Mouse (Mus musculus): ENCODE results near the gene Hnrnpa2b1. TPM values are rescaled to one million over a fixed set of nuclear protein-coding genes. Genes with fewer than 3 reads are reported as not detected.

The Hnrnpa2b1 gene
- polyA plus RNA-seq, 1 experiment from 2014 or later: 874 TPM

GRCm38 (mm10) chr6:51459313-51460020, 10.2 kb downstream of the Hnrnpa2b1 start:
- Histone ChIP-seq H3K36me3 (ENCODE audit: control insufficient read depth, insufficient read depth, low read length) (peaks cover 65% of the 10 kb centered on the region), H3K27ac (ENCODE audit: low read depth, low read length) (no peak overlapping the region), H3K9me3 (replicated peaks; ENCODE audit: control insufficient read depth, low read length) (no peaks in the 10 kb centered on the region), H3K4me3 (ENCODE audit: low read depth, low read length) (no peak overlapping the region), H3K4me1 (ENCODE audit: control insufficient read depth, insufficient read depth, low read length) (no peaks in the 10 kb centered on the region), H3K4me2 (ENCODE audit: low read length) (no peak overlapping the region), H3K9ac (ENCODE audit: low read length) (no peak overlapping the region), H3K27me3 (replicated peaks; ENCODE audit: control insufficient read depth, insufficient read depth, low read length) (no peaks in the 10 kb centered on the region)
- peak; percentile 35 for ATAC-seq
- DNase-seq (ENCODE audit: low spot score): no peak
- 38% methylated on average over 5 of the region's 5 CpGs for WGBS

DNA sequence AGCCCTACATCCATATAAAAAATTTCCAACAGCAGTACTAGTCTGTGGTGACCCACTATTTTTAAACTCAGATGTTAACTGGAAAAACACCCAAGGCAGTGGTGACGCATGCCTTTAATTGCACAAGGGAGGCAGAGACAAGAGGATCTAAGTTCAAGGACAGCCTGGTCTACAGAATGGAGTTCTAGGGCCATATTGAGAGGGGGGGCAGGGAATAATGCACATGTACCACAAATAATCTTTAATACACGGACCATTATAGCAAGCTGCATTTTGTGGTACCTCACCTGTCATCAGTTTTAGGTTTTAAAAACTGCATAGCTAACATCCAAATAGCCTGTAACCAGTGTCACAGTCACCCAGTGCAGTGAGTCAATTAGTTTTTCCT, 10.8 kb downstream of the Hnrnpa2b1 start:
- no peaks in the 10 kb centered on the region for H3K27me3 ChIP-seq (replicated peaks; ENCODE audit: control insufficient read depth, insufficient read depth, low read length)
- no peak overlapping the region for H3K4me2 ChIP-seq (ENCODE audit: low read length)
- peaks cover 61% of the 10 kb centered on the region for H3K36me3 ChIP-seq (ENCODE audit: control insufficient read depth, insufficient read depth, low read length)
- H3K4me3 ChIP-seq (ENCODE audit: low read depth, low read length): no peak overlapping the region
- no peaks in the 10 kb centered on the region for H3K9me3 ChIP-seq (replicated peaks; ENCODE audit: control insufficient read depth, low read length)
- 45% methylated on average over 2 of the region's 2 CpGs for WGBS
- no peak overlapping the region for H3K9ac ChIP-seq (ENCODE audit: low read length)
- H3K4me1 ChIP-seq (ENCODE audit: control insufficient read depth, insufficient read depth, low read length): no peaks in the 10 kb centered on the region
- DNase-seq (ENCODE audit: low spot score) (no peak), ATAC-seq (peak; percentile 18)
- no peak overlapping the region for H3K27ac ChIP-seq (ENCODE audit: low read depth, low read length)

GRCm38 (mm10) chr6:51457770-51458387, 11.8 kb downstream of the Hnrnpa2b1 start:
- peaks cover 50% of the 10 kb centered on the region for H3K36me3 ChIP-seq (ENCODE audit: control insufficient read depth, insufficient read depth, low read length)
- ATAC-seq: no peak
- H3K4me1 ChIP-seq (ENCODE audit: control insufficient read depth, insufficient read depth, low read length): no peaks in the 10 kb centered on the region
- no peak overlapping the region for H3K9ac ChIP-seq (ENCODE audit: low read length)
- H3K4me2 ChIP-seq (ENCODE audit: low read length): no peak overlapping the region
- H3K27me3 ChIP-seq (replicated peaks; ENCODE audit: control insufficient read depth, insufficient read depth, low read length): no peaks in the 10 kb centered on the region
- no peak overlapping the region for H3K4me3 ChIP-seq (ENCODE audit: low read depth, low read length)
- 86% methylated on average over 8 of the region's 8 CpGs for WGBS
- DNase-seq (ENCODE audit: low spot score): no peak
- no peak overlapping the region for H3K27ac ChIP-seq (ENCODE audit: low read depth, low read length)
- H3K9me3 ChIP-seq (replicated peaks; ENCODE audit: control insufficient read depth, low read length): no peaks in the 10 kb centered on the region

DNA sequence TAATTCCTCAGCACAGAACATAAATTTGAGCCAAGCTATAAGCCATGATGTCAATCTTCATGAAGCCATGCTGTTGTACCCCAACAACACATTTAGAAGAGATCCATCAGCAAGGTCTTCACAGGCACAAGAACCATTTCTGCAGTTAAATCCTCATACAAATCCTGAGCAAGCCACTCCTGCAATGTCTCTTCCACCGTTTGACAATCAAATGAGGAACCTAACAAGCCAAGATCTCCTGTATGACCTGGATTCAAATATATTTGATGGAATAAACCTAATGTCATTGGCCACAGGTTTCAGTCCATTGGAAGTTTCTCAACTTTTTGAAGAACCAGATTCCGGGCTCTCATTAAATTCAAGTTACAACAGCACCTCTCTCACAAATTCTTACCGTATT, 12.4 kb downstream of the Hnrnpa2b1 start:
- peaks cover 48% of the 10 kb centered on the region for H3K36me3 ChIP-seq (ENCODE audit: control insufficient read depth, insufficient read depth, low read length)
- H3K9ac ChIP-seq (ENCODE audit: low read length): no peak overlapping the region
- H3K27me3 ChIP-seq (replicated peaks; ENCODE audit: control insufficient read depth, insufficient read depth, low read length): no peaks in the 10 kb centered on the region
- no peak overlapping the region for H3K27ac ChIP-seq (ENCODE audit: low read depth, low read length)
- ATAC-seq: no peak
- no peaks in the 10 kb centered on the region for H3K9me3 ChIP-seq (replicated peaks; ENCODE audit: control insufficient read depth, low read length)
- no peak for DNase-seq (ENCODE audit: low spot score)
- H3K4me1 ChIP-seq (ENCODE audit: control insufficient read depth, insufficient read depth, low read length): no peaks in the 10 kb centered on the region
- 78% methylated on average over 3 of the region's 3 CpGs for WGBS
- H3K4me2 ChIP-seq (ENCODE audit: low read length): no peak overlapping the region
- H3K4me3 ChIP-seq (ENCODE audit: low read depth, low read length): no peak overlapping the region

- no peak overlapping the region for H3K27ac ChIP-seq (ENCODE audit: low read depth, low read length)
- DNase-seq (ENCODE audit: low spot score): no peak
Observed at GRCm38 (mm10) chr6:51456198-51456597, 13.5 kb downstream of the Hnrnpa2b1 start.

DNA sequence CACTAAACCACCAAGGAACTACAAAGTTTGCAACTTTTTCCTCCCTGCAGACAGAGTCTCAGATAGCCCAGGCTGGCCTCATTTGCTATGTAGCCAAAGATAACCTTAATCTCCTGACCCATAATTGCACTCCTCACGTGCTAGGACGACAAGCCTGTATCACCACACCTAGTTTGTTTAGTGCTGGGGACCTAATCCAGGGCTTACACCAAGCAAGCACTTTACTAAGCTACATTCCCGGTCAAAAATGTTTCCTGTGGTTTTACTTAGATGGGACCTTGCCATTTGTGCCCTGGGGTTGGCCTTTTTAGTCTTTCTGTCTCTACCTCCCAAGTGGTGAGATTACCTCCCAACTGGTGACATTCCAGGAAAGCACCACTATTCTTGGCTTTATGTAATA, 14.7 kb downstream of the Hnrnpa2b1 start:
- Histone ChIP-seq H3K4me2 (ENCODE audit: low read length) (no peak overlapping the region), H3K9me3 (replicated peaks; ENCODE audit: control insufficient read depth, low read length) (no peaks in the 10 kb centered on the region)

More at GRCm38 (mm10) chr6:51456198-51456597, 13.5 kb downstream of the Hnrnpa2b1 start:
- no peaks in the 10 kb centered on the region for H3K4me1 ChIP-seq (ENCODE audit: control insufficient read depth, insufficient read depth, low read length)
- ATAC-seq: no peak
- H3K36me3 ChIP-seq (ENCODE audit: control insufficient read depth, insufficient read depth, low read length): peaks cover 38% of the 10 kb centered on the region
- H3K9ac ChIP-seq (ENCODE audit: low read length): no peak overlapping the region
- 84% methylated on average over 1 of the region's 1 CpGs for WGBS
- H3K4me2 ChIP-seq (ENCODE audit: low read length): no peak overlapping the region
- H3K27me3 ChIP-seq (replicated peaks; ENCODE audit: control insufficient read depth, insufficient read depth, low read length): no peaks in the 10 kb centered on the region
- H3K9me3 ChIP-seq (replicated peaks; ENCODE audit: control insufficient read depth, low read length): no peaks in the 10 kb centered on the region
- H3K4me3 ChIP-seq (ENCODE audit: low read depth, low read length): no peak overlapping the region

DNA sequence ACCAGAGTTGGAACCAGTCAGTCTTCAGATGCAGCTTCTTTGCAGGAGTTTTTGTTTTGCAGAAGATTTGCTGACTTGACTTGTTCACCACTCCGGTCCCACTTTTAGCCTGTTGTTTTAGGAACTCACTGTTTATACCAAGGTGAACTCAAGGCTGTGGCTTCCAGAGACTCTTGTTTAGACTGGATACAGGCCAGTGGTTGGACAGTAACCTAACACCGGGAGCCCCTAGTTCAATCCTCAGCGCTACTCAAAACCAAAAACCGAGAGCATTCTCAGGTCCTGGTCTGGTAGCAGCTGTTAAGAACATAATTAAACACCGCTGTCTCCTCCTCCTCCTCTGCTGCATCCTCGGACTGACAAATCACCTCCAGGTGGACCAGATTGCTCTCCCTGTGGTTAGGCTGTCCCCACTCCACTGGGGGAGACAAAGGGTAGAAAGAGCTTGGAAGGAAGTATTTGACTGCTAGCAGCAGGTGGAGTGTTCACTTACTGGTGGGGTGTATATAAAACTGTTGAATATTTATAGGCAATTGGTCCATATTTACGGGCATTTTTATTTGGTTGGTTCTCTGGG, 16.7 kb downstream of the Hnrnpa2b1 start:
- no peak overlapping the region for H3K9ac ChIP-seq (ENCODE audit: low read length)
- DNase-seq (ENCODE audit: low spot score) (no peak), ATAC-seq (no peak)
- no peaks in the 10 kb centered on the region for H3K9me3 ChIP-seq (replicated peaks; ENCODE audit: control insufficient read depth, low read length)
- no peak overlapping the region for H3K27ac ChIP-seq (ENCODE audit: low read depth, low read length)
- H3K27me3 ChIP-seq (replicated peaks; ENCODE audit: control insufficient read depth, insufficient read depth, low read length): no peaks in the 10 kb centered on the region
- 73% methylated on average over 7 of the region's 7 CpGs for WGBS
- H3K4me2 ChIP-seq (ENCODE audit: low read length): no peak overlapping the region
- H3K36me3 ChIP-seq (ENCODE audit: control insufficient read depth, insufficient read depth, low read length): peaks cover 13% of the 10 kb centered on the region
- no peaks in the 10 kb centered on the region for H3K4me1 ChIP-seq (ENCODE audit: control insufficient read depth, insufficient read depth, low read length)
- H3K4me3 ChIP-seq (ENCODE audit: low read depth, low read length): no peak overlapping the region

More for the DNA sequence above, 14.7 kb downstream of the Hnrnpa2b1 start:
- ATAC-seq (no peak), DNase-seq (ENCODE audit: low spot score) (no peak)
- Histone ChIP-seq H3K36me3 (ENCODE audit: control insufficient read depth, insufficient read depth, low read length) (peaks cover 29% of the 10 kb centered on the region), H3K27ac (ENCODE audit: low read depth, low read length) (no peak overlapping the region), H3K4me3 (ENCODE audit: low read depth, low read length) (no peak overlapping the region), H3K27me3 (replicated peaks; ENCODE audit: control insufficient read depth, insufficient read depth, low read length) (no peaks in the 10 kb centered on the region), H3K4me1 (ENCODE audit: control insufficient read depth, insufficient read depth, low read length) (no peaks in the 10 kb centered on the region), H3K9ac (ENCODE audit: low read length) (no peak overlapping the region)
- WGBS: 70% methylated on average over 3 of the region's 3 CpGs

DNA sequence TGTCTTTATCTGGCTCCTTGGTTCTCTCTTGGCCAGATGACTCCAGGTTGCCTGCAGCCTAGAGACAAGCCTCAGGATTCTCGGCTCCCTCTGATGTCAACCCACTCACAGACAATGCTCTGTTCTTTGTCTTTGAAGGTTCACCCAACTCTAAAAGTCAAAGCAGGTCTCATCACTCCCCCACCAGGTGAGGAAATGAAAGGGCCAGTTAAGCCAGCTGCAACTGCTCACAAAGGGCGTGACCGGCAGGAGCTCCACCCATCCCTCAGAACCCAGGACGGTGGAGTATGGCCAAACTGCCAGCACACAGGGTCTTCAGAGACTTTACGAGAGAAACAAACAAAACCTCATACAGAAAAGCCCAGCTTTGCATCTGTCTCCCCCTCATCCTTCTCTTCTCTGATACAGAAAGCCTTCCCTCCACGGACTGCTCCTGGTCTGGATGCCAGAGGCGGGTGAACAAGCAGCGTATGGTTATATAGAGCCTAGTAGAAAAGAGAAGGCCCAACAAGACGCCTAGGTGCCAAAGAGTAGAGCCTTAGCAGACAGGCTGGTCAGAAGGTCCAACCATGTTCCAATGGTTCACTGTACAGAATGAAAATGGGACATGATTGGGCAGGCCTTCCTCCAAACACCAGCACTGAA, 27.4 kb downstream of the Hnrnpa2b1 start:
- no peak overlapping the region for H3K4me2 ChIP-seq (ENCODE audit: low read length)
- no peak for DNase-seq (ENCODE audit: low spot score)
- H3K27ac ChIP-seq (ENCODE audit: low read depth, low read length): no peak overlapping the region
- no peaks in the 10 kb centered on the region for H3K36me3 ChIP-seq (ENCODE audit: control insufficient read depth, insufficient read depth, low read length)
- no peaks in the 10 kb centered on the region for H3K27me3 ChIP-seq (replicated peaks; ENCODE audit: control insufficient read depth, insufficient read depth, low read length)
- ATAC-seq: no peak
- no peaks in the 10 kb centered on the region for H3K9me3 ChIP-seq (replicated peaks; ENCODE audit: control insufficient read depth, low read length)
- H3K4me3 ChIP-seq (ENCODE audit: low read depth, low read length): no peak overlapping the region
- WGBS: 66% methylated on average over 9 of the region's 9 CpGs
- H3K9ac ChIP-seq (ENCODE audit: low read length): no peak overlapping the region
- H3K4me1 ChIP-seq (ENCODE audit: control insufficient read depth, insufficient read depth, low read length): no peaks in the 10 kb centered on the region
